Mouse (Mus musculus) urinary bladder, postnatal 10 days (tissue): ENCODE measurements around the gene Lepr.
"Not testable (repeated sequence)": the region's sequence is repeated elsewhere in the genome, so short reads cannot be mapped to it uniquely, and the experiment has no call there.

ENCODE experiments used
- DNase-seq: peaks from one replicate; pipeline ENCODE4 v3.0.0; 2022; ENCODE audit warnings: low spot score

Lepr gene

GRCm38 (mm10) chr4:101715805-101716204 is 1.4 kb upstream of the Lepr start:
- no peak for DNase-seq

GRCm38 (mm10) chr4:101718991-101719580 is 1.9 kb downstream of the Lepr start:
- DNase-seq, result no peak

GRCm38 (mm10) chr4:101721705-101722104 is 4.5 kb downstream of the Lepr start:
- DNase-seq, result no peak

- DNase-seq, result no peak
Measured at GRCm38 (mm10) chr4:101741973-101742372, 24.8 kb downstream of the Lepr start.

- no peak for DNase-seq
Measured at GRCm38 (mm10) chr4:101745534-101745933, 28.3 kb downstream of the Lepr start.

- DNase-seq, result no peak
Measured at GRCm38 (mm10) chr4:101760490-101760889, 43.3 kb downstream of the Lepr start.

GRCm38 (mm10) chr4:101843923-101844322 is 126.7 kb downstream of the Lepr start, which contains the start of gene B020004J07Rik:
Gene B020004J07Rik, minus strand, starts transcription at chr4:101844023.
- not testable (repeated sequence) for DNase-seq

- DNase-seq, result no peak
Measured at GRCm38 (mm10) chr4:101850908-101851307, 133.7 kb downstream of the Lepr start.

- no peak for DNase-seq
Measured at GRCm38 (mm10) chr4:101860873-101861272, 143.7 kb downstream of the Lepr start.

- no peak for DNase-seq
Measured at GRCm38 (mm10) chr4:101862289-101862688, 145.1 kb downstream of the Lepr start.
